Mouse (Mus musculus) stomach, embryonic 14.5 days (tissue): ENCODE data around the gene Ddo. TPM values are rescaled to one million over a fixed set of nuclear protein-coding genes. Genes with fewer than 3 reads are reported as not detected.

Source experiments
- ATAC-seq: fragments of 200-750 bp; cut with Nextera tagmentation; 2 replicates; pipeline ENCODE4 v1.8.0; 2017; ENCODE audit warnings: low read depth, moderate TSS enrichment; ENCODE audit not compliant: insufficient number of reproducible peaks, insufficient read depth, low FRiP score
- H3K27ac ChIP-seq: fragments of 300-500 bp; sonication (generic); 2 replicates; pipeline ENCODE4 v1.5.1; 2014; ENCODE audit warnings: mild to moderate bottlenecking, low read length, moderate library complexity, mixed read lengths
- H3K27me3 ChIP-seq: fragments of 300-500 bp; sonication (generic); 2 replicates; pipeline ENCODE4 v1.6.1; 2014; ENCODE audit warnings: low read length, control low read depth, mixed read lengths; ENCODE audit not compliant: control insufficient read depth, insufficient read depth
- H3K36me3 ChIP-seq: fragments of 300-500 bp; sonication (generic); 2 replicates; pipeline ENCODE4 v1.6.1; 2014; ENCODE audit warnings: mild to moderate bottlenecking, control low read depth, low read length, moderate library complexity, mixed read lengths; ENCODE audit not compliant: control insufficient read depth, insufficient read depth
- H3K4me1 ChIP-seq: fragments of 300-500 bp; sonication (generic); 2 replicates; pipeline ENCODE4 v1.6.1; 2014; ENCODE audit warnings: low read length, control low read depth, mixed read lengths; ENCODE audit not compliant: control insufficient read depth, insufficient read depth
- H3K4me2 ChIP-seq: fragments of 300-500 bp; sonication (generic); replicated peaks from 2 replicates; pipeline ENCODE4 v1.6.1; 2014; ENCODE audit warnings: low read depth, low read length, control low read depth
- H3K4me3 ChIP-seq: fragments of 300-500 bp; sonication (generic); 2 replicates; pipeline ENCODE4 v1.5.1; 2014; ENCODE audit warnings: low read depth, low read length, control low read depth
- H3K9ac ChIP-seq: fragments of 300-500 bp; sonication (generic); replicated peaks from 2 replicates; pipeline ENCODE4 v1.6.1; 2014; ENCODE audit warnings: low read depth, mild to moderate bottlenecking, control low read depth, low read length, moderate library complexity, mixed read lengths
- H3K9me3 ChIP-seq: fragments of 300-500 bp; sonication (generic); 2 replicates; pipeline ENCODE4 v1.6.1; 2016; ENCODE audit warnings: low read depth, low read length, control low read depth; ENCODE audit not compliant: control insufficient read depth
- WGBS: fragments of 180-500 bp; shearing (Covaris S2); extraction: QIAGEN DNeasy Blood & Tissue Kit; methylation state at CpG from one replicate; pipeline ENCODE4 v1.1.7; 2014; 5-methylcytosine and 5-hydroxymethylcytosine counted together
- polyA plus RNA-seq: library from polyadenylated mRNA; unstranded; fragments of >200 nt; fragmentation: Nextera tagmentation; extraction: Ambion mirVana; gene quantifications from 2 replicates; pipeline ENCODE4 v1.2.1, GENCODE M21; 2014

Gene Ddo
- polyA plus RNA-seq, 1 experiment from 2014 or later = 2.5 TPM

DNA sequence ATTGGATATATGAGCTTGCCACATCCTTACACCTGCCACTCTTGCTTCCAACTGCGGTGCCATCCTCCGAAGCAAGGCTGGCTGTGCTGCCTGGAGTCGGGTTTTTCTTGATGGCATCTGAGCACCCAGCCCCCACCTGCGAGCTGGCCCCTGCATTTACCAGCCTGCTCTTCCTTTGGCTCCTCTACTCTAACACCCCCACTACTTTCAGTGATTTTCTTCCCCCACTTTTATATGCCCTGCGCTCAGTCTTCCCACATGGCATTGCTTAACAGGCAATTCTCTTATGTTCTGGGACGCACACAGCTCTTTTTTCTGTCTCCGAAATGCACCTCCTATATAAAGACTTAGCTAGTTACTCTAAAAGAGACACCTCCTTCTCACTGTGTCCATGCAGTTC, 54.5 kb downstream of the Ddo start:
- no peak overlapping the region for H3K4me3 ChIP-seq
- H3K4me1 ChIP-seq = 0 out of 2 replicates have a peak, but pooled peaks cover 3% of the 10 kb centered on the region
- ATAC-seq = no peak
- no peaks in the 10 kb centered on the region for H3K36me3 ChIP-seq
- WGBS = 94% methylated on average over 7 of the region's 7 CpGs
- H3K27me3 ChIP-seq = no peaks in the 10 kb centered on the region
- no peak overlapping the region for H3K4me2 ChIP-seq
- no peaks in the 10 kb centered on the region for H3K9me3 ChIP-seq
- H3K27ac ChIP-seq = no peak overlapping the region
- no peak overlapping the region for H3K9ac ChIP-seq

DNA sequence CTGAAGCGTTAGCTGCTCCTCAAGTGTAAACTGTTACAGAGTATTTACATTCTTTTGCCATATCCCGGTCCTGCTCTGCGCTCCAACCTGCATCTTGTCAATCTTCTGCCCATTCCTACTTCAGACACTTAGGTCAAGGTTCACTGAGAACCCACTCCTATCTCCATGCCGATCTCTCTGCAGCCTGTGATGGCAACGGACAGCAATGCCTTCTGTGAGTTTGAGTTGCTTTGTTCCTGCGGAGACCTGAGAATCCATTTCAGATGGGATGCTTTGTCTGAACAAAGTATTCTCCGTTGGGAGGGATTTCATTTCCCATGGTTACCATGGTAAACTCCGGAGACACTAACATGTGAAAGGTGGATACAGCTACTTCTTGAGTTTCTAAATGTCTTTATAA, 55.8 kb downstream of the Ddo start:
- no peak for ATAC-seq
- H3K27ac ChIP-seq = no peak overlapping the region
- 31% methylated on average over 8 of the region's 8 CpGs for WGBS
- H3K27me3 ChIP-seq = no peaks in the 10 kb centered on the region
- 0 out of 2 replicates have a peak, but pooled peaks cover 3% of the 10 kb centered on the region for H3K4me1 ChIP-seq
- H3K9ac ChIP-seq = no peak overlapping the region
- H3K4me2 ChIP-seq = no peak overlapping the region
- H3K36me3 ChIP-seq = no peaks in the 10 kb centered on the region
- H3K4me3 ChIP-seq = no peak overlapping the region
- no peaks in the 10 kb centered on the region for H3K9me3 ChIP-seq

DNA sequence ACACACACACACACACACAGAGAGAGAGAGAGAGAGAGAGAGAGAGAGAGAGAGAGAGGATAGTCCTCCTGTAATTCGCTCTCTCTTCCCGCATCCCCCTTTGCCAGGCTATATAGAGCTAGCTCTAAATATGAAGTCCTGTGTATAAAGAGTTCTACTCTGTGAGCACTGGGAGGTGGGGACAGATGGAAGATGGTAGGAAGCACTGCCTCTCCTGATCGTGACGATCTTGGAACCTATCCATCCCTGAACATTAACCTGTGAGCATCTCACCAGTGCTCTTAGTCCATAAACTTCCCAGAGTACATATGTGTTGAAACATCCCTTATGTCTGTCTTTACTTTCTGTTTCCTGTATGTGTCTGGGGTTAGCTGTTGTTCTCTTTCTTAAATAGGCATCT, 57.2 kb downstream of the Ddo start:
- ATAC-seq = no peak
- H3K36me3 ChIP-seq = no peaks in the 10 kb centered on the region
- H3K4me2 ChIP-seq = no peak overlapping the region
- no peaks in the 10 kb centered on the region for H3K27me3 ChIP-seq
- 0 out of 2 replicates have a peak, but pooled peaks cover 3% of the 10 kb centered on the region for H3K4me1 ChIP-seq
- 81% methylated on average over 4 of the region's 4 CpGs for WGBS
- no peaks in the 10 kb centered on the region for H3K9me3 ChIP-seq
- no peak overlapping the region for H3K27ac ChIP-seq
- H3K9ac ChIP-seq = no peak overlapping the region
- H3K4me3 ChIP-seq = no peak overlapping the region

DNA sequence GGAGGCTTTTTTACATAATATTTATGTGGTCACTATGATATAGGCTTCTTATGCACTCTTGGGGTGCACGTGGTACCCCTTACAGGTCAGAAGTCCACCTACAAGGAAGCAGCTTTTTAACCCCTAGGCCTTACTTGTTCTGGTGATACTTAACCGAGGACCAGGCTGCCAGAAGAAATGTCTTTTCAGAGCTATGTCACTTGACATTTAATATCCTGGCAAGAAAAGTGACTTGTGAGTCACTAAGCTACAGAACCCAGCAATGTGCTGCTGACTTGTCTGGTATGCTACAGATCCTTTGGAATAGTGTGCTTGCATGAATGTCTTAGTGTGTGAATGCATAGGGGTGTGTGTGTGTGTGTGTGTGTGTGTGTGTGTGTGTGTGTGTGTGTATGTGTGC, 57.6 kb downstream of the Ddo start:
- no peak overlapping the region for H3K9ac ChIP-seq
- no peaks in the 10 kb centered on the region for H3K9me3 ChIP-seq
- 73% methylated on average over 2 of the region's 2 CpGs for WGBS
- H3K36me3 ChIP-seq = no peaks in the 10 kb centered on the region
- H3K4me3 ChIP-seq = no peak overlapping the region
- H3K27me3 ChIP-seq = no peaks in the 10 kb centered on the region
- H3K4me1 ChIP-seq = 0 out of 2 replicates have a peak, but pooled peaks cover 3% of the 10 kb centered on the region
- H3K27ac ChIP-seq = no peak overlapping the region
- no peak for ATAC-seq
- no peak overlapping the region for H3K4me2 ChIP-seq

DNA sequence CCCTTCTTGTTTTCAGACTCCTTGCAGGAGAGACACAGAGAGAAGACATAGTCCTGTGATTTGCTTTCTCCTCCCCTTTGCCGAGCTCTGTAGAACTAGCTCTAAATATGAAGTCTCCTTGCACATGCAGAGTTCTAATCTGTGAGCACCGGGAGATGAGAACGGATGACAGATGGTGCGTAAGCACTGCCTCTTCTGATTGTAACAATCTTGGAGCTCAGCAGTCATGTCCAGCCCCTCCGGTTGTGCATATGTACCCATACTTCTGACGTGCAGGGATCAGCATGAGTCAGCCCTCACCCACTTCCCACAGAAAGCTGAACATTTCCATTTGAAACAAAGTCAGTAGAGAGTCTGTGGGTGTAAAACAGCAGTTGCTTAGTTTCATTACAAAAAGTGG, 58.5 kb downstream of the Ddo start:
- ATAC-seq = no peak
- Histone ChIP-seq H3K27ac (no peak overlapping the region), H3K36me3 (no peaks in the 10 kb centered on the region), H3K4me2 (no peak overlapping the region), H3K4me1 (0 out of 2 replicates have a peak, but pooled peaks cover 3% of the 10 kb centered on the region), H3K27me3 (no peaks in the 10 kb centered on the region), H3K9ac (no peak overlapping the region), H3K9me3 (no peaks in the 10 kb centered on the region), H3K4me3 (no peak overlapping the region)
- 79% methylated on average over 6 of the region's 6 CpGs for WGBS

DNA sequence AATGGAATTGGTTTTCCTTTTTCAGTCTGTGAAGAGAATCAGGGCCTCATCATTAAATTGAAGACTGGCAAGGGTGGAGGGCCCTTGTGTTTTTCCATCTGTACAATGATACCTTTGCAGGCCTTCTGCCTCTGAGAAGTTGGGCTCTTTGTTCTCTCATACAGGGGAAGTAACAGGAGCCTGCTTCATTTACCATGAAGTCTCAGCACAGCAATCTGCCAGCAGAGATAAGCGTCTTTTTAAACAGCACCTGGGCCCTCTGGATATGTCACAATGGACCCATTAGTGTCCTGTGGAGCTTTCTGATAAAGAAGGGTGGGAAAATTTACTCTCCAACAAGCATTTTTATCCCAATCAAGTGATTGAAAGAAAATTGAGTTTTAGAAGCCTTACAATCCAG, 59.1 kb downstream of the Ddo start:
- ATAC-seq = no peak
- Histone ChIP-seq H3K4me3 (no peak overlapping the region), H3K27ac (no peak overlapping the region), H3K9ac (no peak overlapping the region), H3K27me3 (no peaks in the 10 kb centered on the region), H3K4me1 (0 out of 2 replicates have a peak, but pooled peaks cover 1% of the 10 kb centered on the region), H3K36me3 (no peaks in the 10 kb centered on the region), H3K9me3 (no peaks in the 10 kb centered on the region), H3K4me2 (no peak overlapping the region)
- WGBS = 42% methylated on average over 1 of the region's 1 CpGs

DNA sequence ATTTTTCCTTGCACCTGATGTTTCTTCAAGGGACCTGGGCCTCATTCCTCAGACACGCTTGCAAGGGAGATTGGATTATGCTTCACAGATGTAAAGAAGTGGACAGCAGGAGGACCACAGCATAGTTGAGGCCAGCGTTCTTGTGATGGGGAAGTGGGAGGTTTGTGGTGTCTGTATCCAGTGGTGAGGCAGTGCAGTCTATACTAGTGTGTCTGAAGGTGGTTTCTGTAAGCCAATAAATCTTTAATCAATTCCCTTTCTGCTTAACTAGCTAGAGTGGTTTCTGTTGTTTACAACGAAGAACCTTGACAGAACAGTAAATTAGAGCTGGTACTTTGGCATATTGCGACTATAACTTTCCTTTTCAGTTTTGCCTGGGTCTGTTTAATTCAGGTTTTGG, 68.8 kb downstream of the Ddo start:
- no peak overlapping the region for H3K4me2 ChIP-seq
- H3K9ac ChIP-seq = no peak overlapping the region
- 58% methylated on average over 4 of the region's 4 CpGs for WGBS
- ATAC-seq = no peak
- no peaks in the 10 kb centered on the region for H3K9me3 ChIP-seq
- H3K36me3 ChIP-seq = no peaks in the 10 kb centered on the region
- no peaks in the 10 kb centered on the region for H3K4me1 ChIP-seq
- no peaks in the 10 kb centered on the region for H3K27me3 ChIP-seq
- no peak overlapping the region for H3K27ac ChIP-seq
- no peak overlapping the region for H3K4me3 ChIP-seq

DNA sequence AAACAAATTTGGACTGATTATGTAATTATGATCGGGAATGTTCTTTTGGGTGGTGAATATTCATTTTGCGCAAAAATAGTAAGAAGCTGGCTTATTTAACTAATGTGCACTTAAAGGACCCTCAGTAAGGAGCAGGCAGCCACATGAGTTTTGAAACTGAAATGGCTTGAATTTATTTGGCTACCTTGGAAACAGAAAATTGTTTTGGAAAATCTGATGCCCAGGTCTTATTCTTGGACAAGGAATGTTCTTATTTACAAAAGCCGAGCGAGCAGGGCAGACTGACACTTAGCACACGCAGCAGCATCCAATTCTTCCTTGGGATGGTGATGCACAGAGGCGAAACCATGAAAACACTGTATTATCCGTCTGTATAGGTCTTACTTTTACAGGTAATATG, 81.3 kb downstream of the Ddo start:
- ATAC-seq = no peak
- Histone ChIP-seq H3K27me3 (no peaks in the 10 kb centered on the region), H3K9me3 (no peaks in the 10 kb centered on the region), H3K4me1 (peaks cover 5% of the 10 kb centered on the region; the same call in 1 of the 2 replicates), H3K9ac (no peak overlapping the region), H3K4me2 (no peak overlapping the region), H3K27ac (no peak overlapping the region), H3K36me3 (no peaks in the 10 kb centered on the region), H3K4me3 (no peak overlapping the region)
- WGBS = 64% methylated on average over 7 of the region's 7 CpGs

DNA sequence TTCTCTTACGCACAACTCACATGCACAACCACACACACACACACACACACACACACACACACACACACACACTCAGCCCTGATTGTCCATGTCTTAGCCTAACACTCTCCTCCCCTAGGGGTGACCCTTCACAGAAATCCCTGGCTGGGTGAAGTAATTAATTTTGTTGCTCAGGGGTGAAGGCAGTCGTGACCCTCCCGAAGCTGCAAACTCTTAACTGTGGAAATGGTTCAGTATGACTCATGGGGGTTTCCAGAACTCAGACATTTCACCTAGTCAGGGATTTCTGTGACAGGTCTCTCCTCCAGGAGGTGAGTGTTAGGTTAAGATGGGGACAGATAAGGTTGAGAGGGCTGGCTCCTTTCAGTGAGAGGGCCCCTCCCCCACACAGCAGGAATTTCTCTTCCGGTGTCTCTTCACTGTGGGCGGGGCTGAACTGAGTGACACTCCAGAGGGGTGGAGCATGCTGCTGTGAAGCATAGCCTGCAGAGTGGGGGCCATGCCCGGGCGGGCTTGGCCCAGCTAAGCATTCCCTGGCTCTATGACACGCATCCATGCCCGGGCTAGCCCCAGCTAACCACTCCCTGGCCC, 83.3 kb downstream of the Ddo start:
- H3K4me3 ChIP-seq = no peak overlapping the region
- ATAC-seq = peak; percentile 71
- H3K4me1 ChIP-seq = peaks cover 5% of the 10 kb centered on the region; the same call in 1 of the 2 replicates
- no peaks in the 10 kb centered on the region for H3K27me3 ChIP-seq
- H3K9ac ChIP-seq = no peak overlapping the region
- H3K27ac ChIP-seq = no peak overlapping the region
- H3K9me3 ChIP-seq = no peaks in the 10 kb centered on the region
- WGBS = 21% methylated on average over 9 of the region's 9 CpGs
- no peaks in the 10 kb centered on the region for H3K36me3 ChIP-seq
- H3K4me2 ChIP-seq = no peak overlapping the region
